Mouse (Mus musculus): ENCODE data around the gene Ndufb3. TPM values are rescaled to one million over a fixed set of nuclear protein-coding genes. Genes with fewer than 3 reads are reported as not detected.
A peak's percentile ranks its signal among the peaks of the same experiment; 100 is the strongest.
"Not testable (repeated sequence)": the region's sequence is repeated elsewhere in the genome, so short reads cannot be mapped to it uniquely, and the experiment has no call there.

Ndufb3 gene
- total RNA-seq, 2 experiments from 2014 or later = 105 to 107 TPM

DNA sequence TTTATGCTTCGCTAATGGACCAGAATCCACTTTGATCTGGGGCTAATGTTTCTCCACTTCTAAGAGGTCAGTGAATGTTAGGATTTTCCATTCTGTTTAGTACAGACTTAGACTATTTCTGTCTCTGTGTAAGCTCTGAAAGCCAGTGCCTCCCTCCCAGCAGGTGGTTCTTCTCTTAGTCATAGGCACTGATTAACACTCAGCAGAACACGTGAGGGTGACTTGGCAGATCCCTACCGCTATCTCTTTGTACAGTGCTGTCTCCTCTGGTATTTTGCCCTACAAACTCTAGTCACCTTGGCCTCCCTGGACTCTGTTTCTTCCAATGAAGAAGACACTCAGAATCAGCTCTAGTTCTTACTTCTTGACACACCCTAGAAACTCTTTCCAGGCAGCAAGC, 28.2 kb downstream of the Ndufb3 start:
- intact Hi-C loops (cut with DNase I) = no loop called here
- DNase-seq (ENCODE audit: low spot score in 2 of 2) = peak; percentile 33 to 62

DNA sequence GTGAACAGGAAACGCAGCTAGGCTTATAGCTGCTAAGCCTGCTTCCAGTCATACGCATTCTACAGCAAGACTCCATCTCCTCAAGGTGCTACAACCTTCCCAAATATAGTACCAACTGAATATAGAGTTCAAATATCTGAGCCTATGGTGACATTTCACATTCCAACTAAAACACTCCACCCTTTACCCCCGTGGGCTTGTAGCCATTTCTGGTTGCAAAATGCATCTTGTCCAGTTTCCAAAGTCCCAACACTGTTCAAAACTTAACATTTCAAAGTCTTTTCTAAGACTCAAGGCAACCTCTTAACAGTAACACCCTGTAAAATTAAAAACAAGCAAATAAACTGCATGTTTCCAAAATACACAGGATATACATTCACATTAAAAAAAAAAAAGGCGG, 29.0 kb downstream of the Ndufb3 start:
- intact Hi-C loops (cut with DNase I) = no loop called here

DNA sequence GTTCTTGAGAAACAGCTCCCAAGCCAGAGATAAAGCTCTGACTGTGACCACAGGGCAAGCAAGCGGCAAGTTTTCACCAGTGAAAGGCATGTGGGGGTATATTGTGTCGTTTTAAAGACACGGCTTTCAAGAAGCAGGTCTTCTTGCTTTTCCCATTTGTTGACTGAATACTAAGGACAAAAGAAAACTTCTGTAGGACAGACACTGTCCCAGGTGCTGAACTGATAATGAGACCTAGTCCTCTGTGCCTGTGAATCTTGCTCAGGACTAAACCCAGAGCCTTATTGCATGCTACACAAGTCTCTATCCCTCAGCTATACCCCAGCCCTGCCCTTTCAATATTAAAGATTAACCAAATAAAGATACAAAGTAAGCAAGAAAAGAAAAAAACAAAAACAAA, 30.0 kb downstream of the Ndufb3 start:
- DNase-seq (ENCODE audit: low spot score in 2 of 2) = no peak
- intact Hi-C loops (cut with DNase I) = no loop called here

More for the DNA sequence above, 29.0 kb downstream of the Ndufb3 start:
- DNase-seq (ENCODE audit: low spot score in 2 of 2) = no peak

DNA sequence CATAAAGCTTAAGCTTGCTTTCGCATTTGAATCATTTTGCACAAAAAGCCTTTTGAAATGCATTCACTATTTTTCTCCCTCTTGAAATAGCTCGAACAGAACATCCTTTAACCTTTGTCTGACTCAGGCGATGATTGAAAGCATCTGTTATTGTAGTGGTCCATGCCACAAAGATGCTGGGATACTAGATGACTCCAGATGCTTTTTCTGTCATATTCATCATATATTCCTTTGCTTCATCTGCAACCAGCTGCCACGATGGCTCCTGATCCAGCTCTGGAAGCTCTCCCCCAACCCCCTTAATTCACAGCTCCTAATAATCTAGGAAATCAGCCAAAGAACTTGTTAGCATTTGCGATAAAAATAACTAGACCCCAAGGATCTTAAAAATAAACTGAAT, 30.9 kb downstream of the Ndufb3 start:
- intact Hi-C loops (cut with DNase I) = no loop called here
- peak in 1 of 2 experiments; percentile 23 for DNase-seq (ENCODE audit: low spot score in 2 of 2)

DNA sequence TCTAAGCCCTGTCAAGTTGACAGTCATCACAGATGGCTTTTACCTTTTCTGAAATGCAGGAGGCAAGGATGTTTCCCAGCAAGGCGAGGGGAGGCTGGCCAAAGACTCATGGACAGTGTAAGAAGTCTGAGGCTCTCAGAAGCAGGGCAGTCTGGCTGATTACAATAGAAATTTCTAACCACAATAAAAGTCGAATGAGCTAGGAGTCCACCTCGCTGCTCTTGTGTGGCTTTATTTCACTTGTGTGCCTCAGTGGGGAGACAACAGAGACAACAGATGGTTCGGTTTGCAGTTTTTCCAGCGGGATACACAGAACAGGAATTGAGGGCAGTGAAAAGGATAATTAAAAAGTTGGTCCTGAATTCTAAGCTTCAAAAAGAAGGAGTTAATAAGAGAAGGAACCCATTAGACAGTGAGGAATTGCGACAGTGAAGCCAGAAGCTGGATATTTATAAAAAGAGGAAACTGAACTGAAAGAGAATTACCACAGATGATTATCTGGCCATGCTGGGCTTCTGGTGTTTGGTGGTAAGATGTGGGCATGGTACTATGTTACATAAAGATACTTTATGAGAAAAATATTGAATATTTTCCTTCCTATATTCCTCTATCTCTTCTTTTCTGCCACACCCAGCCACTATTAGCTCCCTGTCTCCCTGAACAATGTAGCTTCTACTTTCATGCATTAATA, 31.9 kb downstream of the Ndufb3 start:
- intact Hi-C loops (cut with DNase I) = no loop called here
- DNase-seq (ENCODE audit: low spot score in 2 of 2) = no peak

DNA sequence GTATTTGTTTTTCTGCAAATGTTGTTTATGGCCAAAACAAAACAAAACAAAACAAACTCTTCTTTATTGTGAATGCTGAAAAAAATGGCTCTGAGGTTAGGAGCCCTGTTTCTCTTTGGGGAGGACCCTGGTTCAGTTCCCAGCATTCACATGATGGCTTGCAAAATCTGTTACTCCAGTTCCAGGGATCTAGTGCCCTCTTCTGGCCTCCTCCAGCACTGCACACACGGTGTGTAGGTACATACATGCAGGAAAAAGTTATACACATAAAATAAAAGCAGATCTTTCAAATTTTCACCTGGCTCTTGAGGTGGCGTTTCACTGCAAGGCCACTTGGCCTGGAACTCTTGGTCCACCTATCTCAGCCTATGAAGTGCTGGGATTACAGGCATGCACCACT, 32.6 kb downstream of the Ndufb3 start:
- intact Hi-C loops (cut with DNase I) = no loop called here
- DNase-seq (ENCODE audit: low spot score in 2 of 2) = no peak

DNA sequence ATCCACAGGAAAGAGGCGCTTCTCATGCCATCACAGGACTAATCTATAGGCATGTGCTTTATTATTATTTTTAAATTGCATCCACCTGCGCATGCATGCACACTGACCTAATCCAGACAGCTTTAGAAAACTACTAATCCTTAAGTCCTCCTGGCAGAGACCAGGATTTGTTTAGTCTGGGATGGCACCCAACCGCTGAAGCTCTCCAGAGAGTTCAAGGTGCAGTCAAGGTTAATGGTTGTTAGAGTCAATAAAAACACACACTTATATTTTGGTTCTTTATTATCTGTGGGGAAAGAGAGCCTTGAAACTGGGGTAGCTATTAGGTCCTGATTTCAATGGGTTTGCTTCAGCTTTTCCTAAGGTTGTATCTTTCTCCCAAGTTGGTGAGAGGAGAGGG, 35.1 kb downstream of the Ndufb3 start:
- DNase-seq (ENCODE audit: low spot score in 2 of 2) = no peak
- intact Hi-C loops (cut with DNase I) = no loop called here

DNA sequence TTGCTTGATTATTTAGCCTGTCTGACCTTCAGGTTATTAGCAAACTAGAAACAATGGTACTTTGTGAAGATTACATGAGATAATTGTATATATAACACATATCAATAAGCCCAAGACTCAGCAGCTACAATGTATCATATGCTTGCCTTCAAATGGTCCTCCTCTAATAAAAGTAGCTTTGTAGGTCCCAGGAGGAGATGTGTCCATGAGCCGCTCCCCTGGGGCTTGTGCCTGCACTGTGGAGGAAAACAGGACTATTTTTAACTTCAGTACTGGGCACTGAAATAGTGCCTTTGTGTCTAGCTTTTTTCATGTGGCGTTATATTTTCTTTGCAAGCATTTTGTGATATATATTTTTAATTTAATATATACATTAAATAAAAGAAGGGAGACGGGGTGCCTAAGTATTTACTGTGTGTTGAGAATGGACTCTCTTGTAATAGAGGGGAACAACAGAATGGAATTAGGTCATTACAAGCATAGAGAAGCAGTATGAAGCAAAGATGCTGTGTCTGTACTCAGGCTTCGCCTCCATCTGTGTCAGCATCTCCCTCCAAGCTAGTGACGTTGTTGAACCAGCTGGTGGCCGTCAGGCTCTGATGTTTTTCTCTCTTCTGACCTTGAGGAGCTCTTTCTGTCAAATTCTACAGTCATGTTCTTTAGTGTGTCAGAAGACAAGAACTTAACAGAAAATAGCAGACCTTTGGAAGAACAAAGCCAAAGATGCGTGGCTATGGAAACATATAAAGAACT, 36.0 kb downstream of the Ndufb3 start:
- intact Hi-C loops (cut with DNase I) = no loop called here

DNA sequence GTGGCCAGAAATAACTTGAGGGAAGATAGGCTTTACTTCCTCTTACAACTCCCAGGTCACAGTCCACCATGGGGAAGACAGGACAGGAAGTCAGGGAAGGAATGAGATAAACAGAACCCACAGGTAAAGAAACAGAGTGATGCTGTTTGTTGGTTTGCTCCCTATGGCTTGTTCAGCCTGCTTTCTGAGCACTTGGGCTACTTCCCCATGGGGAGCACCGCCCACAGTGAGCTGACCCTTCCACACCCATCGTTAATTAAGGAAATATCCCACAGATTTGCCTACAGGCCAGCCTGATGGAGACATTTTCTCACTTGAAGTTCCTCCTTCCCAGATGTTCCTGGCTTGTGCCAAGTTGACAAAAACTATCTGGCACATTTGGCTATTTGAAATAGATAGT, 42.7 kb downstream of the Ndufb3 start:
- intact Hi-C loops (cut with DNase I); DNase-seq (ENCODE audit: low spot score in 2 of 2): not testable (repeated sequence)

More for the DNA sequence above, 36.0 kb downstream of the Ndufb3 start:
- DNase-seq (ENCODE audit: low spot score in 2 of 2) = peak in 1 of 2 experiments; percentile 26

Other genes starting within 250 kb of the Ndufb3 start
- gene Bzw1, start 193.5 kb upstream of the Ndufb3 start, total RNA-seq (2021) = 100 to 1,000 TPM; 208 to 225 TPM
- 100 to 1,000 TPM in 1 of 2 experiments, 10 to 100 TPM in 1; 95.1 to 107 TPM for gene Clk1, start 162.3 kb upstream of the Ndufb3 start, total RNA-seq (2021)
- gene Nif3l1, start 141.2 kb upstream of the Ndufb3 start, total RNA-seq (2021) = 10 to 100 TPM; 17.8 to 18.9 TPM
- 10 to 100 TPM; 22.4 to 25.1 TPM for gene Ppil3, start 140.9 kb upstream of the Ndufb3 start, total RNA-seq (2021)
- gene Orc2, start 81.3 kb upstream of the Ndufb3 start, total RNA-seq (2021) = 10 to 100 TPM; 21.6 to 23.1 TPM
- gene Fam126b, start 61 bp upstream of the Ndufb3 start, total RNA-seq (2021) = 100 to 1,000 TPM; 106 to 108 TPM
- gene Als2cr12, start 109.6 kb downstream of the Ndufb3 start, total RNA-seq (2021) = not detected
- gene Cflar, start 125.1 kb downstream of the Ndufb3 start, total RNA-seq (2021) = 10 to 100 TPM; 24.0 to 24.5 TPM
- 1 to 10 TPM; 4.2 to 4.7 TPM for gene Casp8, start 209.0 kb downstream of the Ndufb3 start, total RNA-seq (2021)